Mouse (Mus musculus) E14TG2a.4 (cell line): ENCODE results near the gene Pde4d.

ENCODE experiments used
- CTCF ChIP-seq: conservative IDR thresholded peaks from 2 replicates; pipeline ENCODE4 v1.5.1; 2014; ENCODE audit warnings: low read length
- NANOG ChIP-seq: IDR thresholded peaks from 2 replicates; pipeline ENCODE4 v1.6.1; 2014; ENCODE audit warnings: borderline replicate concordance, low read length, mixed read lengths
- POU5F1 ChIP-seq: IDR thresholded peaks from 2 replicates; pipeline ENCODE4 v1.6.1; 2014; ENCODE audit warnings: low read length, borderline replicate concordance

DNA sequence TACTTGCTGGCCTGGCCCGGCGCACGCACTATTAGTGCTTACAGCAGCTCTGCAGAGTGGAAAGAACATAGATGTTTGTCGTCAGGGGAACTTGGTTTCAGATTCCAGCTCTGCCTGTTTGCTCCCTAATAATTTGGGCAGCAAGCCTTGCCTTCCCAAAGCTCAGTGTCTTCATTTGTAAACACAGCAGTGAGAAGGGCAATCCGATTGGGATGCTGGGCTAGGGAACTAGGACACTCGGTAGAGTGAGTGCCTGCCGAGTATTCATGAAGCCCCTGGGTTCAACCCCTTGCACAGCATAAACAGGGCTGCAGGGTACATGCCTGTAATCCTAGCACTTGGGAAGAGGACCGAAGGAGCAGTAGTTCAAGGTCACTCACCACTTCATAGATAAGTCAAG lies 1459.4 kb downstream of the Pde4d start:
- TF ChIP-seq CTCF = no peak
- TF ChIP-seq POU5F1 = no peak
- no peak for TF ChIP-seq NANOG
